Mouse (Mus musculus): Measurements from ENCODE around the gene Lipa.

GRCm38 (mm10) chr19:34571080-34571479 is 43.8 kb upstream of the Lipa start:
- TF ChIP-seq CTCF (conservative IDR thresholded peaks at IDR 0.05; ENCODE audit: low read length) (no peak), NANOG (IDR thresholded peaks at IDR 0.05; ENCODE audit: borderline replicate concordance, low read length) (no peak), POU5F1 (IDR thresholded peaks at IDR 0.05; ENCODE audit: borderline replicate concordance, low read length) (no peak)
